Mouse (Mus musculus) fat pad, adult 2 months (tissue): ENCODE measurements around the gene Klhl25.
"Not testable (repeated sequence)": the region's sequence is repeated elsewhere in the genome, so short reads cannot be mapped to it uniquely, and the experiment has no call there.

Source experiments
- DNase-seq: peaks from one replicate; pipeline ENCODE4 v3.0.0-alpha.2; 2011; ENCODE audit warnings: low read depth, low spot score; ENCODE audit errors: extremely low read depth

The Klhl25 gene

GRCm38 (mm10) chr7:75842306-75842705 lies 5.8 kb upstream of the Klhl25 start:
- no peak for DNase-seq

DNA sequence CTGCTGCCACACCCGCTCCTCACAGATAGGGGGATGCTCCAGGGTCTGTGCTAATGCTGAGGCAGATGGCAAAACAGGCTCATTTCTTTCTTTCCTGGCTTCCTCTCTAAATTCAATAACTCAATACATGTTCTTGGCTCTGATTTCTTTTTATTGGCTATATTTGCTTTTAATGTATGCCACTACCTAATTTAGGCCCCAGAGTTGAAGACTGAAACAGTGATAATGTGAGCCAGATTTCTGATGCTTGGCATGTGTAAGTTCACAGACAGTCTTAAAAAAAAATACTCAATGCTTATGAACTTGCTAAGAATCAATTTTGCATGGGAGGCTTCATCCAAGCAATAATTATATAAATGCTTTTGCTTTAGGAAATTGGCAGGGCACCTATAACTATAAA lies 2.2 kb upstream of the Klhl25 start:
- DNase-seq, result no peak

DNA sequence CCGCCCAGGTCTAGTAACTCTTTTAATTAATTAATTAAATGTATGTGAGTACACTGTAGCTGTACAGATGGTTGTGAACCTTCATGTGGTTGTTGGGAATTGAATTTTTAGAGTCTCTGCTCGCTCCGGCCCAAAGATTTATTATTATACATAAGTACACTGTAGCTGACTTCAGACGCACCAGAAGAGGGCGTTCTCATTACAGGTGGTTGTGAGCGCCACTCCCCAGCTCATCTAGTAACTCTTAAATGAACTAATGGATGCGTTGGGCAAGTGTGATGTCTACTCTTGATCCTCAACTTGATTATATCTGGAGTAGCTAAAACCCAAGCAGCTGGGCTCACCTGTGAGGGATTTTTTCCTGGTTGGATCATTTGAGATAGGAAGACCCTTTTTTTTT lies 1.2 kb upstream of the Klhl25 start:
- no peak for DNase-seq

DNA sequence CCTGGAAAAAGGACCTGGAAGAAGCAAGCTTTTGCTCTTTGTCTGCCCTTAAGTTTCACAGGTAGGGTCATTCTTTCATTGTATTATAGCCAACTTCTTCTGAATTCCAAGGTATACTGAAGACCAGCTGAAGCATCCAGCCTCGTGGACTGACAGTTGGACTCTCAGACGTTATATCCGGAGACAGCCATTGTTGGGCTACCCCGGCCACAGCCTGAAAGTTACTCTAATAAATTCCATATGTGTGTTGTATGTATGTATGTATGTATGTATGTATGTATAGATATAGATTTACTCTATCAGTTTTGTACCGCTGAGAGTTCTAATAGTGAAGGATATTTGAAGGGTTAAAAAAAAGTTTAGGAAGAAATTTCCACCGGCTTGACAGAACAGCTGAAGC lies 621 bp upstream of the Klhl25 start:
- no peak for DNase-seq

GRCm38 (mm10) chr7:75848776-75849670 lies 913 bp downstream of the Klhl25 start:
- no peak for DNase-seq

- DNase-seq, result not testable (repeated sequence)
These were observed 2.3 kb downstream of the Klhl25 start for GRCm38 (mm10) chr7:75850396-75850795.

GRCm38 (mm10) chr7:75851290-75851689 lies 3.2 kb downstream of the Klhl25 start:
- DNase-seq, result peak; percentile 76

DNA sequence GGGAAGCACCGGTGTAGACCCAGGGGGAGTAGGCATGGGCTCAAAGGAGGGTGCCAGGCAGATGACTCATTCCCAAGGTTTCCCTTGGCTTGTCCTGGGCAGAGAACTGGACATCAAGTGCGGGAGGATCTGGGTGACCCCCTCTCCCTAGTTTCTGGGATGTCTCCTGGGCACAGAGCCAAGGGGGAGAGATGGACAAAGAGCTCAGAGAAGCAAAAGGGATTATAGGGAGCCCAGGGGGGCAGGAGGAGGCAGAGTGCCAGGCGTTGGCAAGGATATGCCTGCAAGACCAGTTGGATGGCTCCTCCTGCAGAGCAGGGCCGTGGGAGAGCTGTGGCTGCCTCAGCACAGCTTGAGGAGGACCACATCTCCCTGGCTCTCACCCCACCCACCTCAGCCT lies 4.3 kb downstream of the Klhl25 start:
- no peak for DNase-seq

DNA sequence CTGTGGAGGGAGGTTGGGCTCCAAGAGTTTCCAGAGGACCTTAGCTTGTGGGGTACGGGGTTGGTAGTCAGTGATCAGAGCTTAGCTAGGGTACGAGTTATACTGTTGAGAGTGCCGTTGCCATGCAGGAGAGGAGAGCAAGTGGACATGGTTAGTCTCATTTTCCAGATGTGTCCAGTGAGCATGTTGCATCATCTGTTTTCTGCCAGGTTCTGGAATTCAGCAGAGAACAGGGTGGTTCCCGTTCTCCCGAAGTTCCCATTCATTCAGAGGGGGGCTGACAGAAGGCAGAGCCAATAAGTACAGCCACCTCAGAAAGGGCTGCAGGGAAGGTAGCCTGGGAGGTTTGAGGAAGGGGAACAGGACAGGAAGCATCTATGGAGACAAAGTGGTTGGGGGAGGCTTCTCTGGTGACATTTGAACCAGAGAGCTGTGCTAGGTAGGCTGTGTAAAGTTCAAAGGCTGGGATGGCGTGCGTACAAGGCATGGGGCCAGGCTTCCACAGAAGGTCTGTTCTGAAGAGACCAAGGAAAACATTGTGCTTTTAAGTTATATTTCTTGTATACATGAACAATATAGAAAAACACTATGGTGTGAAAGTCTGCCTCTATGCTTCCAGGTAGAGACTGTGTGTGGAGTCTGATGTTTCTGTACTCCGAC lies 5.2 kb downstream of the Klhl25 start:
- DNase-seq, result no peak

- no peak for DNase-seq
These were observed 6.3 kb downstream of the Klhl25 start for GRCm38 (mm10) chr7:75854231-75854925.

DNA sequence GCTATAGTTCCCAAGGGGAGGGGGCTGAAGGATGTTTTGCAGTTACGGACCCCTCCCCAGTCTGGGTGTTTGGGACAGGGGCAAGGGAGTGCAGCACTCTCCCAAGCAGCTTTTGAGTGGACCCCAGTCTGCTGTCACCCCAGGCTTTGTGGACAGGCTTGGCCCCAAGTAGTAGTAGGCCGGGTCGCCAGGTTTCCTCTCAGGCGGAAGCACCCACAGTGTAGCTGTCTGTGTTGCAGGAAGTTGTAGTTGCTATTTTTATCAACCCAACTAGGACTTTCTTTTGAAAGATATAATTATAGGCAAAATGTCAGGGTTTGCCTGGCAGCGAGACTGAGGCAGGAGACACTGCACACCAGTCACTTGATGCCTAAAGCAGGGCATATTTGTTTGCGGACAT lies 6.9 kb downstream of the Klhl25 start:
- DNase-seq, result no peak

DNA sequence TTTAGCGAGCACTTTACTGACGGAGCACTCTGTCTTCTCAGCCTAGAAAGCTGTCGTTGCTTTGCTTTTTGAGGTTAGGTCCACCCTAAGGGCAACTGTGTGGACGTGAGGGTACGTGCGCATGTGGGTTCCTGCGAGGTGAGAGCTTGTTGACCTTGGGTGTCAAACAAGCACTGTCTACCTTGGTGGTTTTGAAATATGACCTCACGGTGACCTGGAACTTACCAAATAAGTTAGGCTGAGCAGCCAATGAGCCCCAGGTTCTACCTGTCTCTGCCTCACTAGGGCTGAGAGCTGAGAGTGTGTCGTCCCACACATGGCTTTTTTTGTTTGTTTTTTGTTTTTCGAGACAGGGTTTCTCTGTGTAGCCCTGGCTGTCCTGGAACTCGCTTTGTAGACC lies 8.1 kb downstream of the Klhl25 start:
- peak; percentile 94 for DNase-seq

DNA sequence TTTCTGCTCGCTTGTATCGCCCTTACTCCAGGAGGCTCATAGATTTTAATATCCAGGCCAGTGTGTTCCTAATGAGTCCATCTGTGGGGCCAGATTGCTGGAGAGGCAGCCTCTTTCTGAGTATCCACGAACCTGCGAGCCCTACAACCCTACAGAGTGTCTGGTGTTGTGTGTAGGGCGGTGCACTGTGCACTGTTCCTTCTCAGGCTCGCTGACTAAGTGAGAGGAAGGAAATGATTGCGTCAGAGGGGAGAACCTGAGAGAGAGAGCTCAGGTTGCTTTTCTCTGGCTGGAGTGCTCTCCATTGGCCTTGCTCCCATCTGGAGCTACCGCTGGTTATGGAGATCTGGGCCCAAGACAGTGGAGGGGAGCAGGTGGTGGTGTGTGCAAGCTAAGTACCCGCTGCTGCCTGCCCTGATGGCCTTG lies 11.7 kb downstream of the Klhl25 start:
- DNase-seq, result no peak

- not testable (repeated sequence) for DNase-seq
These were observed 13.7 kb downstream of the Klhl25 start for GRCm38 (mm10) chr7:75861638-75862426.

DNA sequence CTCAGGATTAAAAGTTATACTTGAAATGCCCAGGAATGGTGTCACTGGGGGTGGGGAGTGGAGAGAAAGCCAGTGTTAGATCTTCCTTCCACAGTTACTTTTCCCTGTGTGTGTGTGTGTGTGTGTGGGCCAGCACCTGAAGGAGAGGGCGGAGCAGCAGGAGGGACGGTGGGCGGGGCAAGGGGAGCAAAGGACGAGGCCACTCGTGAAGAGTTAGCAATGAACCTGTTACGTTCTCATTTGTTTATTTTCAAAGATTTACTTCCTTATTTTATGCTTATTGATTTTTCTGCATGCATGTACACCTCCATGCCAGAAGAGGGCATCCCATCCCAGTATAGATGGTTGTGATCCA lies 14.3 kb downstream of the Klhl25 start:
- not testable (repeated sequence) for DNase-seq

- DNase-seq, result not testable (repeated sequence)
These were observed 15.3 kb downstream of the Klhl25 start for GRCm38 (mm10) chr7:75863248-75863911.

DNA sequence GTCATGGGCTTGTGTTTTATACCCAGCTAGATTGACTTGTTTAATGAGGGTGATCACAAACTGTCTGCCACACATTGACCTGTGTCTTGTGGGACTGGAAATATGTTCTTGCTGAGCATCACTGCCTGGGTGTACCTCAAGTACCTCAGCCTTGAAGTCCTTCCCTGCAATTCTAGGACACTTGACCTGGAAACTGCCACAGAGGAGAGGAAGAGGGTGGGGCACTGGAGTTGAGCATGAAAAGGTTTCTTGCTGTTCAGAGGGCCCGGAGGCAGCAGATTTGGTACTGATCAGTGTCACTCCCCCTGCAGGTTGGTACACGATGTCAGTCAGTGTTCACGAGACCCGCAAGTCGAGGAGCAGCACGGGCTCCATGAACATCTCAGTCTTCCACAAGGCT lies 16.9 kb downstream of the Klhl25 start:
- no peak for DNase-seq

DNA sequence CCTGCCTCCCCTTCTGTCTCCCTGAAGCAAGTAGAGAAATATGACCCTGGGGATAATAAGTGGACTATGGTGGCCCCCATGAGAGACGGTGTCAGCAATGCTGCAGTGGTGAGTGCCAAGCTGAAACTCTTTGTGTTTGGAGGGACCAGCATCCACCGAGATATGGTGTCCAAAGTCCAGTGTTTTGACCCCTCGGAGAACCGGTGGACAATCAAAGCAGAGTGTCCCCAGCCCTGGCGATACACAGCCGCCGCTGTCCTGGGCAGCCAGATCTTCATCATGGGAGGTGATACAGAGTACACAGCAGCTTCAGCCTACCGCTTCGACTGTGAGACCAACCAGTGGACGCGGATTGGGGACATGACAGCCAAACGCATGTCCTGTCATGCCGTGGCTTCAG lies 18.4 kb downstream of the Klhl25 start:
- DNase-seq, result no peak

DNA sequence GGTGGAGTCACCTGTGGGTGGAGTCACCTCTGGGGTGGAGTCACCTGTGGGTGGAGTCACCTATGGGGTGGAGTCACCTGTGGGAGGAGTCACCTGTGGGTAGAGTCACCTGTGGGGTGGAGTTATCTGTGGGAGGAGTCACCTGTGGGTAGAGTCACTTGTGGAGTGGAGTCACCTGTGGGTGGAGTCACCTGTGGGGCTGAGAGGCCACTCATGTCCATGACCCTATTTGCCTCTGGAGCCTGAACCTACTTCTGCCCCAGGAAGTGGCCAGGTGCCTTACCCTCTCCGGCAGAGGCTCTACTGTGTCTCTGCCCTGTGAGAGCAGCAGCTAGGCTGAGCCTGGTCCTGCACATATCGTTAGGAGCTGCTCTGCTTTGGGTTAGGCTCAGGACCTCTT lies 20.6 kb downstream of the Klhl25 start:
- no peak for DNase-seq

DNA sequence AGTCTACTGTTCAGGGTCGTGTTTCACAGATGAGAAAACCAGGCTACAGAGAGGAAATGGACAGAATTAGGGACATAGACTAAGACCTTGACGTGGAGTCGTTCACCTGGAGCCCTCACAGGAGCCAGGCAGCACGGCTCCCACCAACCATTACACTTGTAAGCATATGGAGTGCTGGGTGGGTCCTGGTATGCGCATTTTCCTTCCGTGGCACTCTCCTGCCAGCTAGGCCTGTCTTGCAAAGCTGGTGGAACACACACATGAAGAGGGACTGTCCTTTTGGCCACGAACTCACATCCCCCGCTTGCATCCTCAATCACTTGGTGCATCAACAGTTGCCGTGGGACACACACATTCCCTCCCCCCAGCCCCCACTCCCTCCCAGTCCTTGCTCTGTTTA lies 22.4 kb downstream of the Klhl25 start:
- no peak for DNase-seq

- peak; percentile 65 for DNase-seq
These were observed 24.1 kb downstream of the Klhl25 start for GRCm38 (mm10) chr7:75872255-75872654.
